Mouse (Mus musculus) heart, embryonic 14.5 days (tissue): ENCODE measurements around the gene Traf3ip1. TPM values are rescaled to one million over a fixed set of nuclear protein-coding genes. Genes with fewer than 3 reads are reported as not detected.

Source experiments
- ATAC-seq: fragments of 200-750 bp; cut with Nextera tagmentation; 2 replicates; pipeline ENCODE4 v1.8.0; 2017; ENCODE audit warnings: low read depth, moderate TSS enrichment; ENCODE audit not compliant: insufficient number of reproducible peaks, insufficient read depth, low FRiP score
- H3K27ac ChIP-seq, 2 experiments: fragments of 200-500 bp in 1 of 2; fragments of 300-500 bp in 1 of 2; sonication (generic) in 1 of 2; replicated peaks in 1 of 2; 2 replicates each; pipeline ENCODE4 v1.5.1; 2012 to 2014; ENCODE audit warnings: low read depth in 2 of 2, low read length in 2 of 2, control low read depth in 1 of 2, mild to moderate bottlenecking in 1 of 2, mixed read lengths in 1 of 2; ENCODE audit not compliant: control insufficient read depth in 1 of 2, insufficient read depth in 1 of 2
- H3K27me3 ChIP-seq: fragments of 300-500 bp; sonication (generic); 2 replicates; pipeline ENCODE4 v1.6.1; 2014; ENCODE audit warnings: mild to moderate bottlenecking, low read length, control low read depth; ENCODE audit not compliant: control insufficient read depth, insufficient read depth
- H3K36me3 ChIP-seq: fragments of 300-500 bp; sonication (generic); 2 replicates; pipeline ENCODE4 v1.6.1; 2014; ENCODE audit warnings: mild to moderate bottlenecking, control low read depth, low read length, mixed read lengths; ENCODE audit not compliant: control insufficient read depth, insufficient read depth
- H3K4me1 ChIP-seq, 2 experiments: fragments of 200-500 bp in 1 of 2; fragments of 300-500 bp in 1 of 2; sonication (generic) in 1 of 2; 2 replicates each; pipeline ENCODE4 v1.6.1; 2012 to 2014; ENCODE audit warnings: low read length in 2 of 2, control low read depth in 1 of 2, mixed read lengths in 1 of 2; ENCODE audit not compliant: control insufficient read depth in 2 of 2, insufficient read depth in 2 of 2
- H3K4me2 ChIP-seq: fragments of 300-500 bp; sonication (generic); 2 replicates; pipeline ENCODE4 v1.6.1; 2014; ENCODE audit warnings: mild to moderate bottlenecking, low read length
- H3K4me3 ChIP-seq, 2 experiments: fragments of 200-500 bp in 1 of 2; fragments of 300-500 bp in 1 of 2; sonication (generic) in 1 of 2; 2 replicates each; pipeline ENCODE4 v1.5.1; 2012 to 2014; ENCODE audit warnings: low read length in 2 of 2, mild to moderate bottlenecking in 2 of 2, control low read depth in 1 of 2, low read depth in 1 of 2, moderate library complexity in 1 of 2; ENCODE audit not compliant: control insufficient read depth in 1 of 2, insufficient read depth in 1 of 2
- H3K9ac ChIP-seq: fragments of 300-500 bp; sonication (generic); 2 replicates; pipeline ENCODE4 v1.6.1; 2014; ENCODE audit warnings: mild to moderate bottlenecking, low read length
- H3K9me3 ChIP-seq: fragments of 300-500 bp; sonication (generic); 2 replicates; pipeline ENCODE4 v1.6.1; 2016; ENCODE audit warnings: low read length, control low read depth; ENCODE audit not compliant: control insufficient read depth
- WGBS: fragments of 180-500 bp; shearing (Covaris S2); extraction: QIAGEN DNeasy Blood & Tissue Kit; methylation state at CpG from one replicate; pipeline ENCODE4 v1.1.7; 2014; 5-methylcytosine and 5-hydroxymethylcytosine counted together
- polyA plus RNA-seq: library from polyadenylated mRNA; unstranded; fragments of >200 nt; fragmentation: Nextera tagmentation; extraction: Ambion mirVana; gene quantifications from 2 replicates; pipeline ENCODE4 v1.2.1, GENCODE M21; 2014

The Traf3ip1 gene
- polyA plus RNA-seq, 1 experiment from 2014 or later, result 3.4 TPM

DNA sequence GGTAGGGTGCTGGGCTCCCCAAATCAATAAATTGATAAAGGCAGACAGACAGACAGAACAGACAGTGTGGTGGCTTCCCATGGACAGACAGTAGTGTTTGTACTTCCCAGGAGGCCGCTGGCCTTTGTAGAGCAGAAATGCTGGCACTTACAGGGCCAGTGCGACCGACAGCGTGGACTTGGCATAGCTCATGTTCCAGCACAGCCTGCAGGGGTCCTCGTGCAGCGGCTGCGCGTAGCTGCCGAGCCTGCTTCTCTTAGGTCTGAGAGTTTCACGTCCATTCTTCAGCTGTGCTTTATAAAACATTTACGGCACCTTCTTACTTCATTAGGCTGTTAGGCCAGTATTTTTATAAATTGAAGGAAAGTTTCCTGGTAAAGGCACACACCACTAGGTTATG lies 20.5 kb downstream of the Traf3ip1 start:
- no peak overlapping the region for H3K4me2 ChIP-seq
- no peak overlapping the region for H3K4me3 ChIP-seq
- H3K27me3 ChIP-seq, result no peaks in the 10 kb centered on the region
- 79% methylated on average over 11 of the region's 11 CpGs for WGBS
- ATAC-seq, result no peak
- H3K9ac ChIP-seq, result no peak overlapping the region
- no peak overlapping the region for H3K27ac ChIP-seq
- no peaks in the 10 kb centered on the region for H3K9me3 ChIP-seq
- peaks cover 25% of the 10 kb centered on the region for H3K36me3 ChIP-seq
- H3K4me1 ChIP-seq, result no peaks in the 10 kb centered on the region

DNA sequence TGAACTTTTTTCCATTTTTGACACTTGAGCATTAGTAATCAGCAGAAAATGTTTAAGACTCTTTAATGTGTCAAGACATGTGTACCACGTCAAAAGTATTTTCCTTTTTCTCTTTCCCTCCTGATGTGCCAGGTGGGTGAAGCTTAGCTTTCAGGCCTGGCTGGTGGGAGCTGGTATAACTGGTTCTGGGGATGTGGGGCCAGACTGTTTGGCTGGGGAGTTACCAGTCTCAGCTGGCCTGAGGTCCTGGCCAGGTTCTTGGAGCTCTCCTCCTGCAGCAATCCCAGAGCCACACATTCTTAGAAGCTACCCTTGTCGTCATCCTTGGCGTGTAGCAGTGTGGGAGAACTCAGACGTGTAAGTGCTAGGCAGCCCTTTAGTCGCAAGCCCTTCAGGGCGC lies 21.2 kb downstream of the Traf3ip1 start:
- Histone ChIP-seq H3K4me3 (no peak overlapping the region), H3K27me3 (no peaks in the 10 kb centered on the region), H3K27ac (no peak overlapping the region), H3K9me3 (no peaks in the 10 kb centered on the region), H3K4me2 (no peak overlapping the region), H3K36me3 (peaks cover 20% of the 10 kb centered on the region), H3K4me1 (no peaks in the 10 kb centered on the region), H3K9ac (no peak overlapping the region)
- ATAC-seq, result no peak
- 82% methylated on average over 6 of the region's 6 CpGs for WGBS

DNA sequence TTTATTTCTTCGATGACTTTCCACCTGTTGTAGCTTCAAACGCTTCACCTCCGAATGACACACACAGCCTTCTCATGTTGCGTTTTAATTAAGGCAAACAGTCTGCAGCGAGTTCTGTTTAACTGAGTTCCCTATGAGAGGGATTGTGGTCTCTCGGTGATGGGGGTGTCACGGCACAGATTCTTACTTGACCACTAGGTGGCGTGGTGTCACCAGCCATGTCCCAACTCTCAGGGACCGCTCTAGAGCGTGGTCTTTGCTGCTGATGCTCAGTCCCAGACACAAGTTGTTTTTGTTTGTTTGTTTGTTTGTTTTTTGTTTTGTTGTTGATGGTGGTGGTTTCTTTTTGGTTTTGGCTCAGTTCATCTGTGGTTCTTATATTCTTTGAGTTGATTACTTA lies 29.3 kb downstream of the Traf3ip1 start:
- H3K9ac ChIP-seq, result no peak overlapping the region
- H3K27ac ChIP-seq, result no peak overlapping the region
- no peaks in the 10 kb centered on the region for H3K4me1 ChIP-seq
- H3K9me3 ChIP-seq, result no peaks in the 10 kb centered on the region
- no peak for ATAC-seq
- WGBS, result 17% methylated on average over 10 of the region's 10 CpGs
- H3K4me2 ChIP-seq, result no peak overlapping the region
- no peaks in the 10 kb centered on the region for H3K27me3 ChIP-seq
- no peak overlapping the region for H3K4me3 ChIP-seq
- peaks cover 58% of the 10 kb centered on the region for H3K36me3 ChIP-seq

DNA sequence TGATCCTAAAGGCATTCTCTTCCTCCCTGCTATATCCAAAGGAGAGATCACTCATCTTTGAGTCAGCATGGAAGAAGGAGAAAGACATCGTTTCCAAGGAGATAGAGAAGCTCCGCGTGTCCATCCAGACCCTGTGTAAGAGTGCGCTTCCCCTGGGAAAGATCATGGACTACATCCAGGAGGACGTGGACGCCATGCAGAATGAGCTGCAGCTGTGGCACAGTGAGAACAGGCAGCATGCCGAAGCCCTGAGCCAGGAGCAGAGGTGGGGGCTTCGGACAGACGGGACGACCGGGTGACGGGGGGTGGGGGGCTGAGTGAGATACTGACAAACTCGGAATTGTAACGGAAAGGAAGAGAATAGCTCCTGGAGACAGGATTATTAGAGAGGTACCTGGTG lies 31.4 kb downstream of the Traf3ip1 start:
- H3K36me3 ChIP-seq, result peaks cover 52% of the 10 kb centered on the region
- ATAC-seq, result no peak
- H3K4me2 ChIP-seq, result no peak overlapping the region
- no peak overlapping the region for H3K9ac ChIP-seq
- 83% methylated on average over 14 of the region's 14 CpGs for WGBS
- no peak overlapping the region for H3K4me3 ChIP-seq
- no peaks in the 10 kb centered on the region for H3K27me3 ChIP-seq
- H3K4me1 ChIP-seq, result no peaks in the 10 kb centered on the region
- H3K9me3 ChIP-seq, result no peaks in the 10 kb centered on the region
- H3K27ac ChIP-seq, result no peak overlapping the region

DNA sequence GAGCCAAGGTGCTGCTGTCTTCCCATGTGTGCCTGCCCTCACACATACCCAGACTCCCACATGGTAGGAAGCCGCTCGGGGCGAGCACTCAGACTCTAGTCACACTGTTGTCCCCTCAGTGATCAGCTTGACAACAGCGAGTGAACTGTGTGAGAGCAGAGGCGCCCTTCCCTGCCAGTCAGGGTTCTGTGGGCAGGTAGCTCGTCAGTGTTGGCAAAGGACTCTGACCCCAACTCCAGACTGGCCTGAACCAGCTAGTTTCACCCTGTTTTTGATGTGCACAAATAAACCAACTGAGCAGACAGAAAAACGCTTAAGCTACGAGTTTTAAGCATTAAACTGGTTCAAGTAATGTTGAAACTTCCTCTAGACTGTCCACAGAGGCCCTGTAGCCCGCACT lies 35.7 kb downstream of the Traf3ip1 start:
- Histone ChIP-seq H3K4me1 (no peaks in the 10 kb centered on the region; a peak in 1 of 4 replicates), H3K9me3 (no peaks in the 10 kb centered on the region), H3K4me2 (no peak overlapping the region), H3K27me3 (0 out of 2 replicates have a peak, but pooled peaks cover 2% of the 10 kb centered on the region), H3K4me3 (no peak overlapping the region), H3K9ac (no peak overlapping the region), H3K36me3 (peaks cover 33% of the 10 kb centered on the region), H3K27ac (no peak overlapping the region)
- 86% methylated on average over 9 of the region's 9 CpGs for WGBS
- ATAC-seq, result no peak

DNA sequence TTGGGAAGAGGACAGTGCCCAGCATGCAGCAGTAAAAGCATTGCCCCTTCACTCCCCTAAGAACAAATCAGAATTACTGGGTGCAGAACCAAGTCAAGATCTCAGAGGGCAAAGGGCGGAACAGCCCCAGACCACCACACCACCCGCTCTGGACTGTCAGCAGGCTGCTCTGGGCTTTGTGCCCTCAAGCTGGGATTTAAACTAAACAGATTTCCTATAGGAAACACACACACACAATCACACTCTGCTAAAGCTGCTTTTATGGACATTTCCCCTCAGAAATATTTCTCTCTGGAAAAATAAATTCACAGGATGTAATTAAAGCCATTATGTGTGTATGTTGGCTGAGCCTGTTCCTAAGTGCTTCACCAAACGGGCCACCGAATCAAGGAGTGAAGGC lies 37.8 kb downstream of the Traf3ip1 start:
- no peak overlapping the region for H3K4me2 ChIP-seq
- H3K27ac ChIP-seq, result no peak overlapping the region
- H3K9ac ChIP-seq, result no peak overlapping the region
- peaks cover 17% of the 10 kb centered on the region for H3K36me3 ChIP-seq
- H3K4me1 ChIP-seq, result no peaks in the 10 kb centered on the region; a peak in 1 of 4 replicates
- WGBS, result 78% methylated on average over 4 of the region's 4 CpGs
- 0 out of 2 replicates have a peak, but pooled peaks cover 2% of the 10 kb centered on the region for H3K27me3 ChIP-seq
- H3K9me3 ChIP-seq, result no peaks in the 10 kb centered on the region
- no peak overlapping the region for H3K4me3 ChIP-seq
- ATAC-seq, result no peak

DNA sequence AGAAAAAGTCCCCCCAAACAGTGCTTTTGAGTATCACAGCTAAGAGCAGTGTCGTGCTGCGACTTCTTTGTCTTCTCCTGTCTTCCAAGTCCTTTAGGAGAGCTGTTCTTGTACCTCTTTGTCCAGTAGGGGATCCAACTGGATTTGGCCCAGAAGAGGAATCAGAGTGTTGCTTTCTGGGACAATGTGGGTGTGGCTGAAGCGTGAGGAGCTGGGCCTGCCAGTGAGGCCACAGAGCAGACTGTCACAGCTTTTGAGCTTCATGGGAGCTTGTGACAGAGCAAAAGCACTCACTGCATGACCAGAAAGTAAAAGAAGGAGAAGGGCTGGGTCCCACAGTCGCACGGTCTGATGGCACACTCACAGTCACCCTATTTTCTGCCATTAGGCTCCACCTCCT lies 38.4 kb downstream of the Traf3ip1 start:
- Histone ChIP-seq H3K36me3 (peaks cover 12% of the 10 kb centered on the region), H3K4me3 (no peak overlapping the region), H3K27me3 (peaks cover 2% of the 10 kb centered on the region; the same call in 1 of the 2 replicates), H3K9me3 (no peaks in the 10 kb centered on the region), H3K27ac (no peak overlapping the region), H3K4me2 (no peak overlapping the region), H3K4me1 (no peaks in the 10 kb centered on the region; a peak in 1 of 4 replicates), H3K9ac (no peak overlapping the region)
- ATAC-seq, result no peak
- WGBS, result 86% methylated on average over 5 of the region's 5 CpGs

DNA sequence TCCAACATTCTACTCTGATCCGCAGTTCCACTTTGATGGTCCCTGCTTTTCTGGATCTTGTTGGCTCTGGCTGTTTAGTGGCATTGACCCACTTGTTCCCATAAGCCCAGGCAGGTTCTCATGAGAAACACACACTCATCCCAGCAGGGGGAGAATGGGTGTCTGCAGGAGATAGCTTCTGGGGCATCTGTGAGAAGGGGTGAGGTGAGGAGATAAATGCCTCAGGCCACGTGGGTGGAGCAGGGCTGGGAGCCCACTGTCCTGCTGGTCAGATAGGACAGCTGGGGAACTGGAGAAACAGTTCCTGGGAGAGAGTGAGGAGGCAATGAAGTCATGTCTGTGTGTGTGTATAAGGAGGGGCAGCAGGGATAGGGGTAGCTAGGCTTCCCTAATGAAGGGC lies 39.0 kb downstream of the Traf3ip1 start:
- Histone ChIP-seq H3K4me1 (no peaks in the 10 kb centered on the region; a peak in 1 of 4 replicates), H3K4me2 (no peak overlapping the region), H3K4me3 (no peak overlapping the region), H3K36me3 (0 out of 2 replicates have a peak, but pooled peaks cover 6% of the 10 kb centered on the region), H3K27me3 (peaks cover 2% of the 10 kb centered on the region), H3K9me3 (no peaks in the 10 kb centered on the region), H3K9ac (no peak overlapping the region), H3K27ac (no peak overlapping the region)
- ATAC-seq, result no peak
- 49% methylated on average over 2 of the region's 2 CpGs for WGBS
